ENCODE assay signal across 16 mouse cellular contexts in genomic region chr4:88515250-88515649, GRCm38 (mm10). TPM values are rescaled to one million over a fixed set of nuclear protein-coding genes. Genes with fewer than 3 reads are reported as not detected.
DNase-seq lines count a peak whose midpoint lies in the region; ATAC-seq and TF ChIP-seq lines count a peak whose summit lies in the region.
"Had no signal": no experiment of that assay in that cellular context is flagged by ENCODE, and none has a peak within 500 bp of the region (broad histone marks: within the 10 kb centered on the region; RNA-seq: fewer than 3 reads in every experiment).

No protein-coding gene starts in this region.

- H3K9me3 ChIP-seq in kidney, embryonic 16.5 days (ENCODE audit: low read length), result no peaks in the 10 kb centered on the region
- no peaks in the 10 kb centered on the region for H3K9me3 ChIP-seq in MEL (replicated peaks; ENCODE audit: insufficient read depth, low read length)
- H3K9me3 ChIP-seq in liver, embryonic 14.5 days (ENCODE audit: control insufficient read depth, low read length), result no peaks in the 10 kb centered on the region
- H3K9me3 ChIP-seq in hindbrain, embryonic 16.5 days (ENCODE audit: control insufficient read depth, low read length), result no peaks in the 10 kb centered on the region
- H3K9me3 ChIP-seq: embryonic facial prominence, embryonic 10.5 days; limb, embryonic 12.5 days had no signal

- H3K9ac ChIP-seq in kidney, embryonic 16.5 days (replicated peaks; ENCODE audit: low read length), result no peak overlapping the region
- peak overlapping the region; percentile 53 for H3K9ac ChIP-seq in MEL (ENCODE audit: control insufficient read depth, low read depth, low read length, poor library complexity, severe bottlenecking)
- no peak overlapping the region for H3K9ac ChIP-seq in liver, embryonic 14.5 days (replicated peaks)
- no peak overlapping the region for H3K9ac ChIP-seq in hindbrain, embryonic 16.5 days (ENCODE audit: low read depth, low read length)
- H3K9ac ChIP-seq: limb, embryonic 12.5 days had no signal

- no peak for TF ChIP-seq CTCF in MEL (IDR thresholded peaks at IDR 0.05 in 2 of 3, conservative IDR thresholded peaks at IDR 0.05 in 1 of 3; ENCODE audit: control insufficient read depth in 1 of 3, insufficient read depth in 1 of 3, low read depth in 2 of 3, low read length in 3 of 3, poor library complexity in 1 of 3, severe bottlenecking in 1 of 3)
- TF ChIP-seq CTCF in liver, embryonic 14.5 days (IDR thresholded peaks at IDR 0.05; ENCODE audit: low read depth), result no peak

- DNase-seq in kidney, postnatal 36 days, result no peak
- DNase-seq in MEL (ENCODE audit: low read depth, low spot score), result peak; percentile 68
- no peak for DNase-seq in liver, embryonic 14.5 days (ENCODE audit: low read depth in 3 of 3, low spot score in 3 of 3)
- DNase-seq in embryo, embryonic 9.5 days (ENCODE audit: extremely low spot score), result no peak
- DNase-seq: cerebellum, adult 8-10 months; gastrocnemius, postnatal 25 days; spleen, adult 18-20 months; thymus, adult 18-20 months had no signal

- no peaks in the 10 kb centered on the region for H3K79me2 ChIP-seq in MEL (ENCODE audit: control insufficient read depth, insufficient read depth, low read length, poor library complexity)

- 0 out of 2 replicates have a peak, but pooled peaks cover 6% of the 10 kb centered on the region for H3K4me1 ChIP-seq in kidney, embryonic 16.5 days (ENCODE audit: insufficient read depth, low read length)
- H3K4me1 ChIP-seq in MEL (ENCODE audit: control insufficient read depth in 1 of 2, insufficient read depth in 2 of 2, low read length in 2 of 2), result peaks cover 0 to 17% of the 10 kb centered on the region in 2 experiments; a peak in 2 of 4 replicates
- H3K4me1 ChIP-seq in brown adipose tissue, adult 24 weeks (ENCODE audit: control insufficient read depth, insufficient read depth, insufficient read length, low read length), result peaks cover 2% of the 10 kb centered on the region; the same call in 1 of the 2 replicates
- H3K4me1 ChIP-seq in liver, embryonic 14.5 days (replicated peaks; ENCODE audit: control insufficient read depth in 2 of 2, insufficient read depth in 2 of 2, low read length in 1 of 2), result peaks cover 4 to 15% of the 10 kb centered on the region in 2 experiments; a peak in 3 of 4 replicates
- no peaks in the 10 kb centered on the region for H3K4me1 ChIP-seq in hindbrain, embryonic 16.5 days (ENCODE audit: control insufficient read depth, insufficient read depth, low read depth, low read length)

- H3K27ac ChIP-seq in kidney, embryonic 16.5 days (ENCODE audit: low read length), result peak overlapping the region; percentile 66; the same call in 1 of the 2 replicates
- H3K27ac ChIP-seq in MEL (ENCODE audit: control insufficient read depth, low read depth, low read length), result peak overlapping the region; percentile 82
- H3K27ac ChIP-seq in brown adipose tissue, adult 24 weeks (replicated peaks; ENCODE audit: low read depth, low read length), result no peak overlapping the region; the same call in 1 of the 2 replicates
- H3K27ac ChIP-seq in liver, embryonic 14.5 days, result no peak overlapping the region
- no peak overlapping the region for H3K27ac ChIP-seq in hindbrain, embryonic 16.5 days (ENCODE audit: low read depth, low read length)
- H3K27ac ChIP-seq: embryonic facial prominence, embryonic 10.5 days; limb, embryonic 12.5 days had no signal

- TF ChIP-seq POLR2A in MEL (IDR thresholded peaks at IDR 0.05; ENCODE audit: control insufficient read depth in 1 of 2, insufficient read depth in 1 of 2, low read depth in 1 of 2, low read length in 2 of 2, poor library complexity in 1 of 2), result no peak

- TF ChIP-seq EP300 in MEL (IDR thresholded peaks at IDR 0.05; ENCODE audit: low read depth in 1 of 2, low read length in 2 of 2), result no peak
- TF ChIP-seq EP300 in liver, embryonic 14.5 days (IDR thresholded peaks at IDR 0.05; ENCODE audit: low read depth), result no peak

- H3K4me2 ChIP-seq in kidney, embryonic 16.5 days (replicated peaks; ENCODE audit: low read depth, low read length), result peak overlapping the region; percentile 23; the same call in 1 of the 2 replicates
- H3K4me2 ChIP-seq in liver, embryonic 14.5 days (ENCODE audit: low read depth), result peak overlapping the region; percentile 13
- H3K4me2 ChIP-seq in hindbrain, embryonic 16.5 days (ENCODE audit: low read length), result no peak overlapping the region
- H3K4me2 ChIP-seq: limb, embryonic 12.5 days; midbrain, embryonic 11.5 days had no signal

- WGBS in kidney, embryonic 16.5 days, result 58% methylated on average over 2 of the region's 2 CpGs
- WGBS in liver, embryonic 14.5 days (ENCODE audit: insufficient replicate concordance), result 22% methylated on average over 2 of the region's 2 CpGs
- 46% methylated on average over 2 of the region's 2 CpGs for WGBS in hindbrain, embryonic 16.5 days

- no peaks in the 10 kb centered on the region for H3K27me3 ChIP-seq in kidney, embryonic 16.5 days (ENCODE audit: insufficient read depth, low read length)
- peaks cover 0 to 3% of the 10 kb centered on the region in 2 experiments; a peak in 3 of 4 replicates for H3K27me3 ChIP-seq in MEL (ENCODE audit: control insufficient read depth in 1 of 2, insufficient read depth in 2 of 2, low read length in 2 of 2)
- no peaks in the 10 kb centered on the region for H3K27me3 ChIP-seq in liver, embryonic 14.5 days (ENCODE audit: control insufficient read depth, insufficient read depth, low read length)
- H3K27me3 ChIP-seq in hindbrain, embryonic 16.5 days (replicated peaks; ENCODE audit: control insufficient read depth, insufficient read depth, low read length), result no peaks in the 10 kb centered on the region
- H3K27me3 ChIP-seq: limb, embryonic 12.5 days had no signal

- ATAC-seq in kidney, embryonic 16.5 days (ENCODE audit: low FRiP score, low TSS enrichment), result no peak
- no peak for ATAC-seq in liver, embryonic 14.5 days (ENCODE audit: insufficient read depth)
- no peak for ATAC-seq in hindbrain, embryonic 16.5 days

- no peak for TF ChIP-seq RAD21 in MEL (IDR thresholded peaks at IDR 0.05; ENCODE audit: low read depth, low read length)

- H3K4me3 ChIP-seq in kidney, embryonic 16.5 days (ENCODE audit: low read length), result no peak overlapping the region
- peak overlapping the region; percentile 51 to 58 for H3K4me3 ChIP-seq in MEL (ENCODE audit: control insufficient read depth in 1 of 2, insufficient read depth in 1 of 2, low read depth in 2 of 2, low read length in 2 of 2)
- peak overlapping the region; percentile 12; the same call in 1 of the 2 replicates for H3K4me3 ChIP-seq in brown adipose tissue, adult 24 weeks (ENCODE audit: insufficient read depth, low read depth, low read length)
- no peak overlapping the region for H3K4me3 ChIP-seq in liver, embryonic 14.5 days (ENCODE audit: insufficient read depth in 1 of 2, low read depth in 2 of 2, low read length in 2 of 2)
- no peak overlapping the region for H3K4me3 ChIP-seq in hindbrain, embryonic 16.5 days (ENCODE audit: low read length)
- H3K4me3 ChIP-seq: embryonic facial prominence, embryonic 10.5 days; limb, embryonic 12.5 days had no signal

- no peaks in the 10 kb centered on the region for H3K36me3 ChIP-seq in kidney, embryonic 16.5 days (ENCODE audit: insufficient read depth, low read length)
- H3K36me3 ChIP-seq in MEL (ENCODE audit: control insufficient read depth in 1 of 2, insufficient read depth in 2 of 2, low read length in 2 of 2), result peaks cover 0 to 13% of the 10 kb centered on the region in 2 experiments; a peak in 2 of 4 replicates
- H3K36me3 ChIP-seq in liver, embryonic 14.5 days (replicated peaks; ENCODE audit: control insufficient read depth, insufficient read depth, low read depth), result no peaks in the 10 kb centered on the region
- no peaks in the 10 kb centered on the region for H3K36me3 ChIP-seq in hindbrain, embryonic 16.5 days (ENCODE audit: control insufficient read depth, insufficient read depth, low read length)
- H3K36me3 ChIP-seq: embryonic facial prominence, embryonic 10.5 days; limb, embryonic 12.5 days had no signal

TF ChIP-seq in MEL, 35 proteins besides CTCF, POLR2A, EP300 and RAD21 (continues in another document):
- TF ChIP-seq ZMIZ1 (IDR thresholded peaks at IDR 0.05; ENCODE audit: low read depth, low read length) (no peak), POLR2AphosphoS5 (IDR thresholded peaks at IDR 0.05; ENCODE audit: borderline replicate concordance, low read depth, low read length) (no peak), UBTF (IDR thresholded peaks at IDR 0.05; ENCODE audit: borderline replicate concordance, insufficient read depth, low read depth, low read length) (no peak), CHD2 (IDR thresholded peaks at IDR 0.05; ENCODE audit: low read length) (no peak)

RNA-seq across cellular contexts. Expression of gene Ifnb1, which starts 7.3 kb away (rescaled TPM):
- not detected in 2 replicates for polyA plus RNA-seq in kidney, embryonic 16.5 days (2015; fragmentation: Nextera tagmentation; extraction: Ambion mirVana)
- total RNA-seq in MEL (2012; rRNA removed), result not detected in 2 replicates
- polyA plus RNA-seq in MEL (2012; ENCODE audit: insufficient read depth in 1 of 2, insufficient read length in 2 of 2, low read depth in 1 of 2, low replicate concordance in 2 of 2, missing spikeins in 1 of 2), result not detected
- polyA plus RNA-seq in brown adipose tissue, adult 24 weeks (2012; ENCODE audit: insufficient read depth, insufficient read length, missing spikeins), result not detected in 2 replicates
- not detected in 2 replicates for polyA plus RNA-seq in liver, embryonic 14.5 days (2012; rRNA removed)
- polyA plus RNA-seq in liver, embryonic 14.5 days (2014; fragmentation: Nextera tagmentation; extraction: Ambion mirVana), result not detected in 2 replicates
- not detected in 2 replicates for polyA plus RNA-seq in hindbrain, embryonic 16.5 days (2015; fragmentation: Nextera tagmentation; extraction: Ambion mirVana)
- total RNA-seq: gastrocnemius, postnatal 25 days; layer of hippocampus, postnatal 25 days had no signal
- polyA plus RNA-seq: embryonic facial prominence, embryonic 10.5 days; forebrain, embryonic 11.5 days; limb, embryonic 12.5 days; midbrain, embryonic 11.5 days had no signal

RNA-seq across cellular contexts. Expression of gene Ifna15, which starts 42.8 kb away (rescaled TPM):
- polyA plus RNA-seq in kidney, embryonic 16.5 days (2015; fragmentation: Nextera tagmentation; extraction: Ambion mirVana), result not detected in 2 replicates
- total RNA-seq in MEL (2012; rRNA removed), result not detected in 2 replicates
- not detected for polyA plus RNA-seq in MEL (2012; ENCODE audit: insufficient read depth in 1 of 2, insufficient read length in 2 of 2, low read depth in 1 of 2, low replicate concordance in 2 of 2, missing spikeins in 1 of 2)
- polyA plus RNA-seq in brown adipose tissue, adult 24 weeks (2012; ENCODE audit: insufficient read depth, insufficient read length, missing spikeins), result not detected in 2 replicates
- polyA plus RNA-seq in liver, embryonic 14.5 days (2012; rRNA removed), result not detected in 2 replicates
- not detected in 2 replicates for polyA plus RNA-seq in liver, embryonic 14.5 days (2014; fragmentation: Nextera tagmentation; extraction: Ambion mirVana)
- not detected in 2 replicates for polyA plus RNA-seq in hindbrain, embryonic 16.5 days (2015; fragmentation: Nextera tagmentation; extraction: Ambion mirVana)
- total RNA-seq: gastrocnemius, postnatal 25 days; layer of hippocampus, postnatal 25 days had no signal
- polyA plus RNA-seq: embryonic facial prominence, embryonic 10.5 days; forebrain, embryonic 11.5 days; limb, embryonic 12.5 days; midbrain, embryonic 11.5 days had no signal

RNA-seq across cellular contexts. Expression of gene Ifna14, which starts 56.3 kb away (rescaled TPM):
- not detected in 2 replicates for polyA plus RNA-seq in kidney, embryonic 16.5 days (2015; fragmentation: Nextera tagmentation; extraction: Ambion mirVana)
- not detected in 2 replicates for total RNA-seq in MEL (2012; rRNA removed)
- polyA plus RNA-seq in MEL (2012; ENCODE audit: insufficient read depth in 1 of 2, insufficient read length in 2 of 2, low read depth in 1 of 2, low replicate concordance in 2 of 2, missing spikeins in 1 of 2), result not detected
- not detected in 2 replicates for polyA plus RNA-seq in brown adipose tissue, adult 24 weeks (2012; ENCODE audit: insufficient read depth, insufficient read length, missing spikeins)
- polyA plus RNA-seq in liver, embryonic 14.5 days (2012; rRNA removed), result not detected in 2 replicates
- polyA plus RNA-seq in liver, embryonic 14.5 days (2014; fragmentation: Nextera tagmentation; extraction: Ambion mirVana), result not detected in 2 replicates
- not detected in 2 replicates for polyA plus RNA-seq in hindbrain, embryonic 16.5 days (2015; fragmentation: Nextera tagmentation; extraction: Ambion mirVana)
- total RNA-seq: gastrocnemius, postnatal 25 days; layer of hippocampus, postnatal 25 days had no signal
- polyA plus RNA-seq: embryonic facial prominence, embryonic 10.5 days; forebrain, embryonic 11.5 days; limb, embryonic 12.5 days; midbrain, embryonic 11.5 days had no signal

Comparison
In these comparisons a context has a peak if more than half of its experiments do, and no peak if none do; other contexts are left out.
1. H3K27ac ChIP-seq: peak in kidney, embryonic 16.5 days (single experiment) and MEL (single experiment); none in brown adipose tissue, adult 24 weeks (single experiment), liver, embryonic 14.5 days (single experiment) and hindbrain, embryonic 16.5 days (single experiment).
2. H3K4me3 ChIP-seq: peak in MEL (2 of 2) and brown adipose tissue, adult 24 weeks (single experiment); none in kidney, embryonic 16.5 days (single experiment), liver, embryonic 14.5 days (0 of 2) and hindbrain, embryonic 16.5 days (single experiment).